Mouse (Mus musculus) megakaryocyte, adult 5-6 weeks (primary cell): ENCODE data around the gene Wdr66. TPM values are rescaled to one million over a fixed set of nuclear protein-coding genes. Genes with fewer than 3 reads are reported as not detected.

ENCODE experiments used
- ATAC-seq: 2 replicates; pipeline ENCODE4 v1.8.0; 2016; ENCODE audit warnings: mild to moderate bottlenecking, inconsistent platforms; ENCODE audit not compliant: poor library complexity, severe bottlenecking
- total RNA-seq, 2 experiments: library from RNA; stranded (forward) in 1 of 2; stranded (reverse) in 1 of 2; fragments of 153-499, 151-499 nt in 1 of 2; fragments of 221-1000, 200-1000 nt in 1 of 2; gene quantifications; 2 replicates each; pipeline versions ENCODE4 v1.2.3 to v1.2.4; 2015 to 2017

The Wdr66 gene
- total RNA-seq, 2 experiments from 2014 or later, result 0.29 TPM; not detected in 1

DNA sequence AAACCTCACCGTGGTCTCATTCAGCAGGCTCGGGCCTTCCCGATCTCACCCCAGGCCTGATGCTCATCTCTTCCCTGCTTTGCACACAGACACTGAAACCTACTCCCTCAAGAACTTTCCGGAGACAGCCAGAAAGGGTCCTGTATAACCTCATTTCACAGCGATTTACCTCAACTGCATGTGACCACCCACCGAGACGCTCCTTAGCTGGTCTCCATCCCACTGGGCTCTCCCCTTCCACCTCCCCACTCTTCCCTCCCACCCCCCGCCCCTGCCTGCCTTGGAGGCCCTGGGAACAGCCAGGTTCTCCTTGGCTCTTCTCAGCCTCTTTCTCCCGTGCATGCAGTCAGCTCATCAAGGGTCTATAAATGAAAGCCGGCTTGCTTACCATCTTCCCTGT is 57.9 kb downstream of the Wdr66 start:
- no peak for ATAC-seq

- no peak for ATAC-seq
Observed at GRCm38 (mm10) chr5:123310221-123310620, 58.3 kb downstream of the Wdr66 start.

DNA sequence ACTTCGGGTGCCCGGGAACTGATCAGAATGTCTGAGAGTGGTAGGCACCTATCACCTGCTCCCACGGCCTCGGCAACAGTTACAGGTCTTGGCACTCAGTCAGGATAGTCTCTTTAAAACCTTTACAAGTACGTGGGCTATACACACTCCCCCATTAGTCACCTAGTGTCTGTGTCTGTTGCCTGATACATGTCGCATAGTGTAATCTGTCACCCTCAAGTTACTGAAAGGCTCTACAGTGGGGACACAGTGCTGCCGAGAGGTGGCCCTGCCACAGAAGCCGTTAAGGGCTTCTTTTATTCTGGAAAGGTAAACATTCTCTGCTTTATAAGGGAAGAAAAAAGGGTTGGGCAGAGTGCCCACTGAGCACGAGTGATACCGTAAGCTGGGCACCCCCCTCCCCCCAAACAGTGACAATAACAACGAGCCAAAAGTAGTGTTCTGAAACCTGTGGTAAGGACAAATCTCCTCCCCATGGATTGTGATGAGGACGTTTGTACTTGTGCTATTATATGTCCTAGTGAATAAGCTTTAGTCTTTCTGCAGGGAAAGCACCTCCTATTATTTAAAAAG is 61.2 kb downstream of the Wdr66 start:
- no peak for ATAC-seq

GRCm38 (mm10) chr5:123313851-123314380 is 62.0 kb downstream of the Wdr66 start:
- ATAC-seq, result no peak

- ATAC-seq, result no peak
Observed at GRCm38 (mm10) chr5:123315219-123315866, 63.4 kb downstream of the Wdr66 start.

DNA sequence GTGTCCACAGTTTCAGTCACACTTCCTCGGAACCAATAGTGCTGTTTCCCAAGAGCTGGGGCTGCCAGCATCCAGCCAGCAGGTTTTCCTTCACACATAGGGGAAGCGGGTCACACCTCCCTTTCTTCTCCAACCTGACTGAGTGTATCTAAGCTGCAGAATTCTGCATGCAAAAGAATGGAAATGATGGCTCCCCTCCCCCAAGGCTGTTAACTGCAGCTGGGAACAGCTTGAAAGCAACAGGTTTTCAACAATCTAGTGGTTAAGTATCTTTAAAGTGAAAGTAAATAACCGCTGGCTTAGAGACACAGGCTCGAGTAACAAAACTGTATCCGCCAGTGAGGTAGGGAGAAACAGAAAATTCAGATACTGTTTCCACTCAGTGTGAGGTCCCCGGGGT is 66.1 kb downstream of the Wdr66 start:
- 0 out of 2 replicates have a peak, but pooled peaks have one; percentile 27 for ATAC-seq

GRCm38 (mm10) chr5:123320136-123320535 is 68.2 kb downstream of the Wdr66 start:
- ATAC-seq, result no peak

GRCm38 (mm10) chr5:123324242-123324641 is 72.3 kb downstream of the Wdr66 start:
- no peak for ATAC-seq

DNA sequence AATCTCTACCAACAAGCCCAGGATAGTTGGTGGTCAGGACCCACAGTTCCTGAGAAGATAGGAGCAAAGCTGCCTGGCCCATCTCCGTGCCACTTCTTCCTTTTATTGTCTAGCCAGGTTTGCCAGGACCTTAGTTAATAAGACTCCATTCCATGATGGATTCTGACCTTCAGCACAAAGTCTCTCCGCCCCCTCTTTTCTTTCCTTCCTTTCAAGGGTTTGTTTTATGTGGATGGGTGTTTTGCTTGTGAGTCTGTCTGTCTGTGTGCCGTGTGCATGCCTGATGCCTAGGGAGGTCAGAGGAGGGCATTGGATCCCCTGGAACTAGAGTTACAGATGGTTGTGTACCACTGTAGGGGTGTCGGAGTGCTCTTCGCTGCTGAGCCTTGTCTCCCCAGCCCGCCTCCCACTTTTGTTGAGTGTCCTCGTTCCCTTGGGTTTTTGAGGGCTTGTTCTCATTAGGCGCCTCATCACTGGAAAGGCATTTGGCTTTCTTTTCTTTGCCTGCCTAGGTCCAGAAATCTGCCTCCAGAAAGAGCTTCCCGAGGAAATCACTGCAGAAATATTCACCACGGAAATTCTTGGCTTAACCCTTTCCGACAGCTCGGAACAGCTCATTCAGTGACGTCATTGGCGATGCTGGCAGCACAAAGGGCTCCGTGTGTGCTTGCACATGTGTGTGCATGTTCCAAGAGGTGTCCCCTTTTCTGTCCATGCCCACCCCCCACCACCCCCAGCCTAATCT is 74.3 kb downstream of the Wdr66 start:
- no peak for ATAC-seq

DNA sequence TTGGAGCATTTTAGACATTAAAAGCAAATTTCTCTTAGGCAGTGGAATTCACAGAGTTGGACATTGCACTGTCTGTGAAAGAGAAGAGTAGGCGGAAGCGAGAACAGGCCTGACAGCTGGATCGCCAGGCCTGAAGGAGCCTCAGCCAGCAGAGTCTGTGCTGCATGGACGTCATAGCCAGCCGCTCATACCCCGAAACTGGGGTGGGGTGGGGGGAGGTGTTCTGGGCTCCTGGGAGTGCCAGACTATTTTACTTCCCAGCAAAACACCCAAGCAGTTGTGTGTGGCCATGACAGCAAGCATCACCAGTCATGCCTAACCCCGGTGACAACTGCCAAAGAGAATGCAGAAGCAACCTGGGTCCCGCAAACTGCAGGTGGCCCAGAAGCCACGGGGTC is 74.8 kb downstream of the Wdr66 start:
- no peak for ATAC-seq

GRCm38 (mm10) chr5:123327686-123328085 is 75.8 kb downstream of the Wdr66 start:
- no peak for ATAC-seq

GRCm38 (mm10) chr5:123333566-123333965 is 81.7 kb downstream of the Wdr66 start:
- no peak for ATAC-seq

GRCm38 (mm10) chr5:123336205-123336961 is 84.5 kb downstream of the Wdr66 start:
- no peak for ATAC-seq

- ATAC-seq, result no peak
Observed at GRCm38 (mm10) chr5:123338463-123338862, 86.6 kb downstream of the Wdr66 start.

DNA sequence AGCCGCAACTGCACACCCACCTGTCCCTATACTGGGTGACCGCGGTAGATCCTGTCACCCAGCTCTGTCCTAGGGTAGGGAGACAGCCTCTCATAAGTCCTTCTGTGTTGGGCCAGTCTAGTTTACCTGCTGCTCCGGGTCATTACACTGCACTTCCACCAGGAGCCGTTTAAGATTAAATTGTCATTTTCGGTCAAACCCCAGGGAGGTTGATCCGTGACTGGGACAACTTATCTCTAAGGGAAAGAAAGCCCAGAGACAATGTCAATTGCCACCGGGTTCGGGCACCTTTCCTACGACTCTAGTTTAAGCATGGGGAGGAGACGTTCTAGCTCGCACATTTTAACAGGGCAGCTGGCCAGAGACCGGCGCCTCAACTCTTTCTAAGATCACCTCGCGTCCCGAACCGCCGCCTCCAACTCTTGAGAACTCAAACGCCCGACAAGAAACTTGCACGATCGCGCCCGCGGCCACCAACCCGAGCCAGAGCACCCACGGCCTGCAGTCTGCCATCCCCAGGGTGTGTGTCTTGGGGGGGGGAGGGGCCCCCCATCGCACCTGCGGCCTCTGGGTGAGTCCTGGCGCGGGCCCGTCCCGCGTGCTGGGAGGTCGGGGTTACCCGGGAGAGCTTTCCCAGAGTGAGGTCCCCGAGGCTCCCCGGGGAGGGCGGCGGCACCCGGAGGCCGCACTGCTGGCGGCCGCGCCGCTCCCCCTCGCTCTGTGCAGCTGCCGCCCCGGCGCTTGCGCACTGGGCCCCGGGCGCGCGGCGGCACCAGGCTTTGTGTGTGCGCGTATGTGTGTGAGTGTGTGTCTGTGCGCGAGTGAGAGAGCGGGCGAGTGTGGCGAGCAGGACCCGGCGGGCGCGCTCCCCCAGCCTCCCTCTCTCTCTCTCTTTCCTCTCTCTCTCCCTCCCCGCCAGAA is 92.1 kb downstream of the Wdr66 start, which contains the start of gene Bcl7a:
TSS of gene Bcl7a (plus strand) at position 128 of the 921 bp plus-strand sequence.
- peak; percentile 41; the same call in 1 of the 2 replicates for ATAC-seq

DNA sequence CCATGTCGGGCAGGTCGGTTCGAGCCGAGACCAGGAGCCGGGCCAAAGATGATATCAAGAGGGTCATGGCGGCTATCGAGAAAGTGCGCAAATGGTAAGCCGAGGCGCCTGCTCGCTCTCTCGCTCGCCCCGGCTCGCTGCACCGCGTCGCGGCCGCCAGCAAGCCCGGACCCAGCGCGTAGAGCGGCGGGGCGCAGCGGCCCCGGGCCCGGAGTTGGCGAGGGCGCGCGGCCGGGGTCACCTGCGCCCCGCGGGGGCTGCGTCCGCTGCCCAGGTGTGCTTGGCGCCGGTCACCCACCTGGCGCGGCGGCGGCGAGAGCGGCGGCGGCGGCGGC is 92.7 kb downstream of the Wdr66 start:
- 0 out of 2 replicates have a peak, but pooled peaks have one; percentile 6 for ATAC-seq

- ATAC-seq, result peak; percentile 45
Observed at GRCm38 (mm10) chr5:123344963-123345852, 93.3 kb downstream of the Wdr66 start.

DNA sequence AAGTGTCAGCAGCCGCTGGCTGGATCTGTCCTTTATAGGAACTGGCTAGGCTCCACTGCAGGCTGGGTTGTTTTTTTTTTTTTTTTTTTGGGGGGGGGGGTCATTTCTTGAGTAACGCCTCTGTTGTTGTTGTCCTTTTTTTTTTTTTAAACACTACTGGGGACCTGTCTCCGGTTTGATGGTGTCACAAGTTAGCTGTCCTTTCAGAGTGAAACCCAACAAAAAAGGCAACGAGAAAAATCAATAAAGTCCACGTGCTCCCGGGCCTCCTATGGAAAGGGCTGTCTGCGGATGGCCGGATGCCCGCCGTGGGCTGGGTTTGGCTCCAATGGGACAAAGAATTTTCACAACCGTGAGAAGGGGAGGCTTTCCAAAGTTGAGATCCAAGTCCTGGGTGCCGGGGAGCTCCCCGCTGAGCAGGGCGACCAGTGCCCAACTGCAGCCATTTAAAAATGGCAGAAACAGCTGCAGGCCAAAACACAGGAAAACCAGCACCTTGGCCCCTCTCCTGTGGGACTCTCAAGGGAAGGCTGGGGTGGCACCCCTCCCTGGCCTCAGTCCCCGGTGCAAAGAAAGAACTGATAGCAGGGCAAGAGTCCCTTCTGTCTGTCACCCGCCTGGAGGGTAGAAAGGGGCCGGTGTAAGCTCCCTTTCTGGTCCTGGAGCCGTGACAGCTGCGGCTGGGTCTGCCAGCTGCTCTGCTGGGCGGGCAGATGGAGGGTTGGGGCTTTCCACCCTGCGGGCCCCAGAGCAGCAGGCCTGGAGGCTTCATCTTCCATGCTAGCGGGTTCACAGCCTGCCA is 94.2 kb downstream of the Wdr66 start:
- no peak for ATAC-seq
